In the genomic region with DNA sequence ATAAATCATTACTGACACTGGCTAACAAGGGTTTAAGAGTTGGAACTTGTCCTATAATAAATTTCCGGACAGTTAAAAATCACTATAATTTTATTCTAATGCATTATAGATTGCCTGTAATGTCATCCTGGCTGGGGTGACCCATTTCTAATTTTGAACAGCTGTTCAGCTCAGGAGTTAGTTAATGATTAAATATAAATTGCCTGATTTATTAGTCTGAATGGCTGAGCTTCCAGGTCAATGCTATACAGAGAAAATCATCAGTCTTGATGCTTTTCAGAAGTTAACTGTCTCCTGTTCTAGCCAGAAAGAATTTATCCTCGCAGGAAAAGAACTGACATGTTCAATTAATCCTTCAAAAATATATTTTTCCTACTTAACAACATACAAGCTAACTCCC, we compare ENCODE assay signal across 24 mouse cellular contexts.
DNase-seq lines count a peak whose midpoint lies in the region; ATAC-seq and TF ChIP-seq lines count a peak whose summit lies in the region.
"Had no signal": no experiment of that assay in that cellular context is flagged by ENCODE, and none has a peak within 500 bp of the region (broad histone marks: within the 10 kb centered on the region; RNA-seq: fewer than 3 reads in every experiment).

No protein-coding gene starts in this region.

- no peaks in the 10 kb centered on the region for H3K9me3 ChIP-seq in kidney, embryonic 16.5 days (ENCODE audit: low read length)
- no peaks in the 10 kb centered on the region for H3K9me3 ChIP-seq in intestine, embryonic 16.5 days (ENCODE audit: control insufficient read depth, low read length)
- H3K9me3 ChIP-seq: embryonic facial prominence, embryonic 13.5 days; embryonic facial prominence, embryonic 15.5 days; forebrain, embryonic 10.5 days; forebrain, embryonic 12.5 days had no signal

- no peaks in the 10 kb centered on the region for H3K79me2 ChIP-seq in liver, adult 2 months (ENCODE audit: control insufficient read depth, insufficient read depth, low read length)

- no peak overlapping the region for H3K27ac ChIP-seq in kidney, adult 2 months (ENCODE audit: insufficient read depth, low read depth, low read length)
- no peak overlapping the region for H3K27ac ChIP-seq in kidney, embryonic 16.5 days (ENCODE audit: low read length)
- H3K27ac ChIP-seq in liver, adult 2 months (replicated peaks; ENCODE audit: insufficient read depth, low read depth, low read length): no peak overlapping the region
- H3K27ac ChIP-seq in intestine, embryonic 16.5 days (ENCODE audit: low read length): no peak overlapping the region
- no peak overlapping the region for H3K27ac ChIP-seq in thymus, adult 2 months (ENCODE audit: control insufficient read depth, insufficient read depth, low read length)
- H3K27ac ChIP-seq: embryonic facial prominence, embryonic 13.5 days; embryonic facial prominence, embryonic 15.5 days; forebrain, embryonic 10.5 days; forebrain, embryonic 12.5 days had no signal

- H3K9ac ChIP-seq in kidney, embryonic 16.5 days (replicated peaks; ENCODE audit: low read length): no peak overlapping the region
- no peak overlapping the region for H3K9ac ChIP-seq in liver, adult 2 months (ENCODE audit: low read depth, low read length)
- H3K9ac ChIP-seq in intestine, embryonic 16.5 days (ENCODE audit: low read depth, low read length): no peak overlapping the region
- H3K9ac ChIP-seq: embryonic facial prominence, embryonic 13.5 days; embryonic facial prominence, embryonic 15.5 days; forebrain, embryonic 12.5 days had no signal

- no peak for TF ChIP-seq POLR2A in kidney, adult 2 months (IDR thresholded peaks at IDR 0.05; ENCODE audit: low read depth, low read length)
- no peak for TF ChIP-seq POLR2A in liver, adult 2 months (IDR thresholded peaks at IDR 0.05; ENCODE audit: extremely low read depth, insufficient read depth, low read length)
- TF ChIP-seq POLR2A in thymus, adult 2 months (IDR thresholded peaks at IDR 0.05; ENCODE audit: control insufficient read depth, extremely low read depth, insufficient read depth, low read length, poor library complexity): no peak

- no peaks in the 10 kb centered on the region for H3K27me3 ChIP-seq in kidney, adult 2 months (replicated peaks; ENCODE audit: control insufficient read depth, insufficient read depth, low read length)
- H3K27me3 ChIP-seq in kidney, embryonic 16.5 days (ENCODE audit: insufficient read depth, low read length): no peaks in the 10 kb centered on the region
- no peaks in the 10 kb centered on the region; the same call in 1 of the 2 replicates for H3K27me3 ChIP-seq in liver, adult 2 months (ENCODE audit: control insufficient read depth, insufficient read depth, low read length)
- no peaks in the 10 kb centered on the region for H3K27me3 ChIP-seq in intestine, embryonic 16.5 days (replicated peaks; ENCODE audit: control insufficient read depth, insufficient read depth, low read length)
- H3K27me3 ChIP-seq in thymus, adult 2 months (ENCODE audit: control insufficient read depth, insufficient read depth, low read length): no peaks in the 10 kb centered on the region
- H3K27me3 ChIP-seq: embryonic facial prominence, embryonic 13.5 days; embryonic facial prominence, embryonic 15.5 days; forebrain, embryonic 12.5 days had no signal

- H3K4me1 ChIP-seq in kidney, adult 2 months (ENCODE audit: control insufficient read depth, insufficient read depth, low read length): no peaks in the 10 kb centered on the region
- 0 out of 2 replicates have a peak, but pooled peaks cover 5% of the 10 kb centered on the region for H3K4me1 ChIP-seq in kidney, embryonic 16.5 days (ENCODE audit: insufficient read depth, low read length)
- no peaks in the 10 kb centered on the region for H3K4me1 ChIP-seq in liver, adult 2 months (ENCODE audit: control insufficient read depth, insufficient read depth, low read length)
- H3K4me1 ChIP-seq in intestine, embryonic 16.5 days (ENCODE audit: control insufficient read depth, insufficient read depth, low read length): no peaks in the 10 kb centered on the region
- no peaks in the 10 kb centered on the region for H3K4me1 ChIP-seq in thymus, adult 2 months (replicated peaks; ENCODE audit: control insufficient read depth, insufficient read depth, low read length)
- H3K4me1 ChIP-seq: embryonic facial prominence, embryonic 13.5 days; embryonic facial prominence, embryonic 15.5 days; forebrain, embryonic 10.5 days; forebrain, embryonic 12.5 days had no signal

- DNase-seq in kidney, adult 2 months: peak; percentile 9
- DNase-seq in kidney, postnatal 14 days: no peak
- no peak for DNase-seq in kidney, postnatal 36 days
- peak; percentile 54 for DNase-seq in liver, adult 2 months (ENCODE audit: extremely low read depth, low read depth, low spot score)
- DNase-seq in liver: no peak
- no peak for DNase-seq in thymus, adult 2 months
- DNase-seq: adrenal gland, adult 2 months; adrenal gland, postnatal 10 days; adrenal gland, postnatal 25 days; cerebellum, adult 11 months; cerebellum, adult 18-20 months; cerebellum, adult 8-10 months; cerebellum, adult 9-11 months; cerebellum, postnatal 14 days; cerebellum, postnatal 36 days; embryo, embryonic 11 days had no signal

- no peak overlapping the region for H3K4me3 ChIP-seq in kidney, adult 2 months (ENCODE audit: insufficient read depth, low read depth, low read length)
- H3K4me3 ChIP-seq in kidney, embryonic 16.5 days (ENCODE audit: low read length): no peak overlapping the region
- H3K4me3 ChIP-seq in liver, adult 2 months (ENCODE audit: insufficient read depth, low read depth, low read length): no peak overlapping the region
- no peak overlapping the region for H3K4me3 ChIP-seq in intestine, embryonic 16.5 days (ENCODE audit: low read length)
- H3K4me3 ChIP-seq in thymus, adult 2 months (ENCODE audit: control insufficient read depth, insufficient read depth, low read length): no peak overlapping the region
- H3K4me3 ChIP-seq: embryonic facial prominence, embryonic 13.5 days; embryonic facial prominence, embryonic 15.5 days; erythroblast, embryonic 14.5 days; forebrain, embryonic 10.5 days; forebrain, embryonic 12.5 days had no signal

- no peak overlapping the region for H3K4me2 ChIP-seq in kidney, embryonic 16.5 days (replicated peaks; ENCODE audit: low read depth, low read length)
- H3K4me2 ChIP-seq in intestine, embryonic 16.5 days (ENCODE audit: low read depth, low read length): no peak overlapping the region
- H3K4me2 ChIP-seq: embryonic facial prominence, embryonic 13.5 days; embryonic facial prominence, embryonic 15.5 days; forebrain, embryonic 12.5 days had no signal

- H3K36me3 ChIP-seq in kidney, adult 2 months (ENCODE audit: control insufficient read depth, insufficient read depth, low read length): no peaks in the 10 kb centered on the region
- H3K36me3 ChIP-seq in kidney, embryonic 16.5 days (ENCODE audit: insufficient read depth, low read length): no peaks in the 10 kb centered on the region
- no peaks in the 10 kb centered on the region for H3K36me3 ChIP-seq in liver, adult 2 months (ENCODE audit: control insufficient read depth, insufficient read depth, low read length)
- H3K36me3 ChIP-seq in intestine, embryonic 16.5 days (ENCODE audit: control insufficient read depth, insufficient read depth, low read length): no peaks in the 10 kb centered on the region
- H3K36me3 ChIP-seq in thymus, adult 2 months (ENCODE audit: control insufficient read depth, insufficient read depth, low read length): no peaks in the 10 kb centered on the region
- H3K36me3 ChIP-seq: embryonic facial prominence, embryonic 13.5 days; embryonic facial prominence, embryonic 15.5 days; forebrain, embryonic 10.5 days; forebrain, embryonic 12.5 days had no signal

- 0 out of 2 replicates have a peak, but pooled peaks have one; percentile 27 for ATAC-seq in kidney, embryonic 16.5 days (ENCODE audit: low FRiP score, low TSS enrichment)
- ATAC-seq in intestine, embryonic 16.5 days: peak; percentile 62
- ATAC-seq: forebrain, embryonic 14.5 days had no signal

- no peak for TF ChIP-seq CTCF in kidney, adult 2 months (conservative IDR thresholded peaks at IDR 0.05; ENCODE audit: insufficient read depth, insufficient read length, low read depth, low read length)
- TF ChIP-seq CTCF in liver, adult 2 months (IDR thresholded peaks at IDR 0.05; ENCODE audit: low read depth, low read length): no peak
- no peak for TF ChIP-seq CTCF in thymus, adult 2 months (IDR thresholded peaks at IDR 0.05; ENCODE audit: borderline replicate concordance, control insufficient read depth, extremely low read depth, insufficient read depth, low read length, poor library complexity)

- 26% methylated on average over 2 of the region's 2 CpGs for WGBS in kidney, adult 2 months
- 53% methylated on average over 2 of the region's 2 CpGs for WGBS in kidney, embryonic 16.5 days
- WGBS in liver, adult 2 months: 45% methylated on average over 2 of the region's 2 CpGs
- WGBS in intestine, embryonic 16.5 days: 67% methylated on average over 2 of the region's 2 CpGs
- 96% methylated on average over 2 of the region's 2 CpGs for whole genome bisulfite sequencing in thymus, adult 2 months

Comparison
In these comparisons a context has a peak if more than half of its experiments do, and no peak if none do; other contexts are left out.
1. DNase-seq: peak in kidney, adult 2 months (single experiment) and liver, adult 2 months (single experiment); none in kidney, postnatal 14 days (single experiment), kidney, postnatal 36 days (0 of 2), liver (single experiment) and thymus, adult 2 months (single experiment).